Mouse (Mus musculus): ENCODE results near the gene Mcpt8.
"Not testable (repeated sequence)": the region's sequence is repeated elsewhere in the genome, so short reads cannot be mapped to it uniquely, and the experiment has no call there.

DNA sequence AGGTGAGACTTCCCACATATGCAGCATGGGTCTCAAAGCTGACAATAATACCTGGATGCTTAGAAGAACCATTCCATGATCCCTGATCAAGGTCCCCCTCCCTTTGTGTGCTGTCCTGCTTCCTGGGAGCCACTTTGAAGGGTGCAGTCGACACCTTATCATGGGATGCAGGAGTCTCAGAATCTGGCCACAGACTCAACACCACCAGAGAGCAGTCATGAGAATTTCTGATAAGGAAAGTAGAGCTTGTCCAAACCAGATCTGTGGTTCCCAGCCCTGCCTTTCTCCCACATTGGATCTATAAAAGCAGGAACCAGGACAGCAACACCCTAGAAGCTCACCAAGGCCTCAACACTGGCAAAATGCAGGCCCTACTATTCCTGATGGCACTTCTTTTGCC lies 43.3 kb downstream of the Mcpt8 start, which contains the start of gene Mcpt2:
- TF ChIP-seq POLR2A (IDR thresholded peaks at IDR 0.05; ENCODE audit: low read depth, low read length); CTCF (IDR thresholded peaks at IDR 0.05; ENCODE audit: extremely low read depth, insufficient read length, insufficient replicate concordance, low read depth, low read length): not testable (repeated sequence)
